Mouse (Mus musculus): ENCODE data around the gene H2-Q4. TPM values are rescaled to one million over a fixed set of nuclear protein-coding genes. Genes with fewer than 3 reads are reported as not detected.

Gene H2-Q4
- 22.5 TPM for polyA plus RNA-seq (2015; fragmentation: Illumina TruSeq; extraction: RNeasy Lipid Tissue Mini Kit (QIAGEN cat#74804); ENCODE audit: insufficient read depth, low read depth, low replicate concordance)

GRCm38 (mm10) chr17:35379369-35379728 lies at the start of gene H2-Q4:
Gene H2-Q4 (plus strand): TSS chr17:35379617.

GRCm38 (mm10) chr17:35342071-35342671 lies 37.2 kb upstream of the H2-Q4 start, which contains the start of gene H2-Q2:
Gene H2-Q2 (plus strand): TSS chr17:35342242.

GRCm38 (mm10) chr17:35424624-35425416 lies 45.4 kb downstream of the H2-Q4 start, which contains the start of gene H2-Q6:
Gene H2-Q6 (plus strand): TSS chr17:35424850.

Other genes starting within 250 kb of the H2-Q4 start
- not detected for gene Apom, start 247.6 kb upstream of the H2-Q4 start, polyA plus RNA-seq (2015; fragmentation: Illumina TruSeq; extraction: RNeasy Lipid Tissue Mini Kit (QIAGEN cat#74804); ENCODE audit: insufficient read depth, low read depth, low replicate concordance)
- gene Bag6, start 244.4 kb upstream of the H2-Q4 start, polyA plus RNA-seq (2015; fragmentation: Illumina TruSeq; extraction: RNeasy Lipid Tissue Mini Kit (QIAGEN cat#74804); ENCODE audit: insufficient read depth, low read depth, low replicate concordance), result 43.1 TPM
- 89.4 TPM for gene Prrc2a, start 214.7 kb upstream of the H2-Q4 start, polyA plus RNA-seq (2015; fragmentation: Illumina TruSeq; extraction: RNeasy Lipid Tissue Mini Kit (QIAGEN cat#74804); ENCODE audit: insufficient read depth, low read depth, low replicate concordance)
- gene Aif1, start 203.5 kb upstream of the H2-Q4 start, polyA plus RNA-seq (2015; fragmentation: Illumina TruSeq; extraction: RNeasy Lipid Tissue Mini Kit (QIAGEN cat#74804); ENCODE audit: insufficient read depth, low read depth, low replicate concordance), result 2.3 TPM
- gene Lst1, start 191.2 kb upstream of the H2-Q4 start, polyA plus RNA-seq (2015; fragmentation: Illumina TruSeq; extraction: RNeasy Lipid Tissue Mini Kit (QIAGEN cat#74804); ENCODE audit: insufficient read depth, low read depth, low replicate concordance), result 5.7 TPM
- gene Ltb, start 185.2 kb upstream of the H2-Q4 start, polyA plus RNA-seq (2015; fragmentation: Illumina TruSeq; extraction: RNeasy Lipid Tissue Mini Kit (QIAGEN cat#74804); ENCODE audit: insufficient read depth, low read depth, low replicate concordance), result 1.00 TPM
- 0.50 TPM for gene Tnf, start 177.6 kb upstream of the H2-Q4 start, polyA plus RNA-seq (2015; fragmentation: Illumina TruSeq; extraction: RNeasy Lipid Tissue Mini Kit (QIAGEN cat#74804); ENCODE audit: insufficient read depth, low read depth, low replicate concordance)
- gene Lta, start 174.3 kb upstream of the H2-Q4 start, polyA plus RNA-seq (2015; fragmentation: Illumina TruSeq; extraction: RNeasy Lipid Tissue Mini Kit (QIAGEN cat#74804); ENCODE audit: insufficient read depth, low read depth, low replicate concordance), result not detected
- not detected for gene Gm16181, start 158.8 kb upstream of the H2-Q4 start, polyA plus RNA-seq (2015; fragmentation: Illumina TruSeq; extraction: RNeasy Lipid Tissue Mini Kit (QIAGEN cat#74804); ENCODE audit: insufficient read depth, low read depth, low replicate concordance)
- 2.8 TPM for gene Atp6v1g2, start 146.0 kb upstream of the H2-Q4 start, polyA plus RNA-seq (2015; fragmentation: Illumina TruSeq; extraction: RNeasy Lipid Tissue Mini Kit (QIAGEN cat#74804); ENCODE audit: insufficient read depth, low read depth, low replicate concordance)
- 4.1 TPM for gene Nfkbil1, start 143.8 kb upstream of the H2-Q4 start, polyA plus RNA-seq (2015; fragmentation: Illumina TruSeq; extraction: RNeasy Lipid Tissue Mini Kit (QIAGEN cat#74804); ENCODE audit: insufficient read depth, low read depth, low replicate concordance)
- 92.0 TPM for gene Ddx39b, start 137.9 kb upstream of the H2-Q4 start, polyA plus RNA-seq (2015; fragmentation: Illumina TruSeq; extraction: RNeasy Lipid Tissue Mini Kit (QIAGEN cat#74804); ENCODE audit: insufficient read depth, low read depth, low replicate concordance)
- 153 TPM for gene H2-D1, start 116.9 kb upstream of the H2-Q4 start, polyA plus RNA-seq (2015; fragmentation: Illumina TruSeq; extraction: RNeasy Lipid Tissue Mini Kit (QIAGEN cat#74804); ENCODE audit: insufficient read depth, low read depth, low replicate concordance)
- not detected for gene H2-Q1, start 59.2 kb upstream of the H2-Q4 start, polyA plus RNA-seq (2015; fragmentation: Illumina TruSeq; extraction: RNeasy Lipid Tissue Mini Kit (QIAGEN cat#74804); ENCODE audit: insufficient read depth, low read depth, low replicate concordance)
- gene H2-Q2, start 37.4 kb upstream of the H2-Q4 start, polyA plus RNA-seq (2015; fragmentation: Illumina TruSeq; extraction: RNeasy Lipid Tissue Mini Kit (QIAGEN cat#74804); ENCODE audit: insufficient read depth, low read depth, low replicate concordance), result 8.9 TPM
- 6.3 TPM for gene H2-Q6, start 45.2 kb downstream of the H2-Q4 start, polyA plus RNA-seq (2015; fragmentation: Illumina TruSeq; extraction: RNeasy Lipid Tissue Mini Kit (QIAGEN cat#74804); ENCODE audit: insufficient read depth, low read depth, low replicate concordance)
- gene H2-Q7, start 59.5 kb downstream of the H2-Q4 start, polyA plus RNA-seq (2015; fragmentation: Illumina TruSeq; extraction: RNeasy Lipid Tissue Mini Kit (QIAGEN cat#74804); ENCODE audit: insufficient read depth, low read depth, low replicate concordance), result 8.5 TPM
- 0.96 TPM for gene H2-Q10, start 90.5 kb downstream of the H2-Q4 start, polyA plus RNA-seq (2015; fragmentation: Illumina TruSeq; extraction: RNeasy Lipid Tissue Mini Kit (QIAGEN cat#74804); ENCODE audit: insufficient read depth, low read depth, low replicate concordance)
- gene Pou5f1, start 126.4 kb downstream of the H2-Q4 start, polyA plus RNA-seq (2015; fragmentation: Illumina TruSeq; extraction: RNeasy Lipid Tissue Mini Kit (QIAGEN cat#74804); ENCODE audit: insufficient read depth, low read depth, low replicate concordance), result not detected
- 1.3 TPM for gene Tcf19, start 137.2 kb downstream of the H2-Q4 start, polyA plus RNA-seq (2015; fragmentation: Illumina TruSeq; extraction: RNeasy Lipid Tissue Mini Kit (QIAGEN cat#74804); ENCODE audit: insufficient read depth, low read depth, low replicate concordance)
- gene Cchcr1, start 137.5 kb downstream of the H2-Q4 start, polyA plus RNA-seq (2015; fragmentation: Illumina TruSeq; extraction: RNeasy Lipid Tissue Mini Kit (QIAGEN cat#74804); ENCODE audit: insufficient read depth, low read depth, low replicate concordance), result 3.6 TPM
- not detected for gene Psors1c2, start 153.6 kb downstream of the H2-Q4 start, polyA plus RNA-seq (2015; fragmentation: Illumina TruSeq; extraction: RNeasy Lipid Tissue Mini Kit (QIAGEN cat#74804); ENCODE audit: insufficient read depth, low read depth, low replicate concordance)
- not detected for gene Cdsn, start 172.5 kb downstream of the H2-Q4 start, polyA plus RNA-seq (2015; fragmentation: Illumina TruSeq; extraction: RNeasy Lipid Tissue Mini Kit (QIAGEN cat#74804); ENCODE audit: insufficient read depth, low read depth, low replicate concordance)
- gene 2300002M23Rik, start 187.8 kb downstream of the H2-Q4 start, polyA plus RNA-seq (2015; fragmentation: Illumina TruSeq; extraction: RNeasy Lipid Tissue Mini Kit (QIAGEN cat#74804); ENCODE audit: insufficient read depth, low read depth, low replicate concordance), result not detected
- not detected for gene Sfta2, start 221.9 kb downstream of the H2-Q4 start, polyA plus RNA-seq (2015; fragmentation: Illumina TruSeq; extraction: RNeasy Lipid Tissue Mini Kit (QIAGEN cat#74804); ENCODE audit: insufficient read depth, low read depth, low replicate concordance)
- not detected for gene Gm9573, start 247.0 kb downstream of the H2-Q4 start, polyA plus RNA-seq (2015; fragmentation: Illumina TruSeq; extraction: RNeasy Lipid Tissue Mini Kit (QIAGEN cat#74804); ENCODE audit: insufficient read depth, low read depth, low replicate concordance)